Mouse (Mus musculus) right cerebral cortex, adult 18-20 months (tissue): ENCODE results near the gene Zer1.
A peak's percentile ranks its signal among the peaks of the same experiment; 100 is the strongest.
"Not testable (repeated sequence)": the region's sequence is repeated elsewhere in the genome, so short reads cannot be mapped to it uniquely, and the experiment has no call there.

Source experiments
- DNase-seq: peaks from one replicate; pipeline ENCODE4 v3.0.0; 2022; ENCODE audit warnings: mixed read lengths

Gene Zer1

DNA sequence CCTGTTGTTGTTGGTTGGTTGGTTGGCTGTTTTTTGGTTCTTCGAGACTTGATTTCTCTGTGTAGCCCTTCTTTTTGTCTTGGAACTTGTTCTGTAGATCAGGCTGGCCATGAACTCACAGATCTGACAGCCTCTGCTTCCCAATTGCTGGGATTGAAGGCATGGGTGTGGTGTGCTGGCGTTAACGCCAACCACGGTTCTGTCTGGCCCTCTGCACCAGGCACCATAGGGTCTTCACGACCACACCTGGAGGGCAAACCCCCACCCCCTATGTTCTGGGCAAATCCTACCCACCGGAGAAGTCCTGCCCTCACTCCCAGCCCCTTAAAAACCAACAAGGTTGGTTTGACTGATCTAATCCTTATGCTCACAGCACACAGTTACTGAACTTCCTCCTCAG lies 47.4 kb downstream of the Zer1 start:
- no peak for DNase-seq

- no peak for DNase-seq
Measured at GRCm38 (mm10) chr2:30076439-30076838, 47.9 kb downstream of the Zer1 start.

GRCm38 (mm10) chr2:30075625-30076024 lies 48.8 kb downstream of the Zer1 start:
- DNase-seq: no peak

- DNase-seq: no peak
Measured at GRCm38 (mm10) chr2:30073285-30073684, 51.1 kb downstream of the Zer1 start.

- no peak for DNase-seq
Measured at GRCm38 (mm10) chr2:30072875-30073274, 51.5 kb downstream of the Zer1 start.

GRCm38 (mm10) chr2:30067962-30068361 lies 56.4 kb downstream of the Zer1 start:
- DNase-seq: no peak

- DNase-seq: peak; percentile 37
Measured at GRCm38 (mm10) chr2:30067031-30067888, 57.1 kb downstream of the Zer1 start.

- DNase-seq: peak; percentile 95
Measured at GRCm38 (mm10) chr2:30066046-30066901, 58.1 kb downstream of the Zer1 start.

GRCm38 (mm10) chr2:30064298-30064697 lies 60.1 kb downstream of the Zer1 start:
- DNase-seq: no peak

DNA sequence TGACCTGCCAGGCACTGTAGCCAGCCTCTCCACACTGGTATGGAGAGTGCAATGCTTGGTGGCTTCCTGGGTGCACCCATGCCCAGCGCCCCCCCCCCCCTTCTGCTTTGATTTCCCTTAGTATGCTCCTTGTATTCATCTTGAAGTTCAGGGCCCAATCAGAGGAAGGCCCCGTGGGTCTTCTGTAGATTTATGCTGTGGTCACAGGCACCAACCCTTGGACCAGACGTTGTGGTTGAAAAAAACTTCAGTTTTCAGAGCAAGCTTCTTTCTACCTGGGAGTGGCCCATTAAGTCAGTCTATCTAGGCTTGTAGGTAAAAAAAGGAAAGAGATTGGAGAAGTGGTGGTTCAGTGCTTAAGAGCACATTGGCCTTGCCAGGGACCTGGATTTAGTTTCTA lies 60.6 kb downstream of the Zer1 start:
- no peak for DNase-seq

- DNase-seq: no peak
Measured at GRCm38 (mm10) chr2:30063235-30063634, 61.1 kb downstream of the Zer1 start.

GRCm38 (mm10) chr2:30062249-30063093 lies 61.9 kb downstream of the Zer1 start:
- DNase-seq: peak; percentile 39

GRCm38 (mm10) chr2:30061215-30062166 lies 62.9 kb downstream of the Zer1 start:
- DNase-seq: no peak

DNA sequence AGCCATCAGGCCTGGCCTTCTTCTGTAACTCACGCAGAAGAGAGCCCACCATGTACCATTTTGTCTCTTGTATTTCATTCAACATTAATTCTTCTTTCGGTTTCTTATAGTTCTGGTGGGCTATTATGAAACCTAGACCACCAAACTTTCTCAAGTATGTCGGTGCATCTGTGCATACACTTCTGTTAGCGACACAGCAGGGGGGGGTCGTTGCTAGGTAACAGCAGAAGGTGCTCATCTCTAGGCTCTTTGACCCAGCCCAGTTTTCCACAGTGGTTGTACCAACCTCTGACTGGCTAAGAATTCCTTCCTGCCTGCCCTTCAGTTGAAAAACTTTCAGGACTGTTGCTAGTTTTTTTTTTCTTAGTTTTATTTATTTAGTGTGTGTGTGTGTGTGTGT lies 66.0 kb downstream of the Zer1 start:
- no peak for DNase-seq

GRCm38 (mm10) chr2:30057223-30057904 lies 67.0 kb downstream of the Zer1 start, which contains the start of gene Set:
TSS of gene Set (plus strand) at chr2:30057378.
- DNase-seq: no peak

GRCm38 (mm10) chr2:30056736-30057135 lies 67.6 kb downstream of the Zer1 start:
- DNase-seq: no peak

- DNase-seq: not testable (repeated sequence)
Measured at GRCm38 (mm10) chr2:30055310-30055709, 69.1 kb downstream of the Zer1 start.

GRCm38 (mm10) chr2:30051992-30052761 lies 72.2 kb downstream of the Zer1 start:
- DNase-seq: no peak

- no peak for DNase-seq
Measured at GRCm38 (mm10) chr2:30049831-30050230, 74.6 kb downstream of the Zer1 start.
